Mouse (Mus musculus) kidney, postnatal 14 days (tissue): ENCODE data around the gene Dact3.

Experiments used
- DNase-seq: peaks from one replicate; pipeline ENCODE4 v3.0.0; 2022; ENCODE audit warnings: mixed read lengths

The Dact3 gene

DNA sequence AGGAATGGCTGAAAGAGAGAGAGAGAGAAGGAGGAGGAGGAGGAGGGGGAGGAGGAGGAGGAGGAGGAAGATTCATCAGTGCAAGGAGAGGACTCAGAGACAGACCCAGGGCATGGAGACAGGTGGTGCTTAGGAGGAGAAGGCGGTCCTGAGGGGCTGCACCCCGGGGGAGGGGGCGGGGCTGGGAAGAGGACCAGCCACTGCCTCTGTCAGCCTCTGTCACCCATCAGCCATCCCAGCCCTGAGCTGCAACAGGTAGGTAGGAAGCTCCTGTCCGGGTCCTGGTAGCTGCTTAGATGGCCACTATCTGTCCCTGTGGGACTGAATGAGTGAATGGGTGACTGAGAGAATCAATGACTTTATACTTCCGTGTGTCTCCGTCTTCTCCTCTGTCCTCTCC lies 18.5 kb downstream of the Dact3 start:
- DNase-seq: no peak

DNA sequence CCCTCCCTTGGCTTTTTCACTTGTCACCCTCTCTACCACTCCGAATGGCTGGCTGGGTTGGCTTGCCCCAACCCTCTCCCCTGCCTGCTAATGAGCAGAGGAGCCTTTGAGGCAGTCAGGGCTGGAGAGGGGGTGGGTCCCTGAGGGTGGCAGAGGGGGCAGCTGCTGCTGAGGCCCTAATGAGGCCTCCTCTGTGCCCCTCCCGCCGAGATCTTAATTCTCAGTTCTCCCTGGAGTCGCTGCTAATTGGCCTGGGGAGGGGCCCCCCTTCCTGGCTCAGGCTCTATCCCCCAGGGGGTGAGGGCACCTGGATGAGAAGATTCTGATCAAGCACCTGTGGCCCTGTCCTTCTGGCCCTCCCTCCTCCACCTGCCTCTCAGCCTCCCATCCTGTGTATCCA lies 19.2 kb downstream of the Dact3 start:
- DNase-seq: no peak

DNA sequence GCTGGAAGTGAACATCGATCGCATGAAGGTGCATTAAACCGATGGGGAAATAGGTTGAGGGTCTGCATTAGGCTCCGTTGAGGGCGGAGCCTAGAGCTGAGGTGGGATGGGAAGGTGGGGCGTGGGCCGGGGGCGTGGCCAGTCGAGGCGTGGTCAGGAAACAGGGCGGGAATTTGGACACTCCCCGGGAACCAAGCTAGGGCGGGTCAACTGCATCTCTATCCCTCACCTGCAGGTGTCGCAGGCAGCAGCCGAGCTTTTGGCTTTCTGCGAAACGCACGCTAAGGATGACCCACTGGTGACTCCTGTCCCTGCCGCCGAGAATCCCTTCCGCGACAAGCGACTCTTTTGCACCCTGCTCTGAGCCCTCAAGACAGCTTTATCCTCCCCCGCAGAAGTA lies 19.9 kb downstream of the Dact3 start:
- DNase-seq: peak; percentile 82

DNA sequence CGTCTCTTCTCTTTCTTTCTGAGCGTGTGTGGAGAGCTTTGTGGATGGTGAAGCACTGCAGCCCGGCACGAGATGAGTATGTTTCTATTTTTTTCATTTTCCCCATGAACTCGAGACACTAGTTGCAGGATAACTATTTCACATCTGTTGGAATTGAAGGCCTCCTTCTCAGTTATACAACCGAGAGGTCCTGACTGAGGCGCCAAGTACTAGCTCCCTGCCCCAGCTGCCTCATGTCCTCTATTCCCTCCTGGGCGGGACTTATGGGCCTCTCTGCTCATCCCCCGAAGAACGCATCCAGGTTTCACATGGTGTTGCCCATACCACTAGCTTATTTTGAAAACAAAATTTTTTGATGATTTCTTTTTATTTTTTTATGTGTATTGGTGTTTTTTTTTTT lies 20.4 kb downstream of the Dact3 start:
- no peak for DNase-seq

DNA sequence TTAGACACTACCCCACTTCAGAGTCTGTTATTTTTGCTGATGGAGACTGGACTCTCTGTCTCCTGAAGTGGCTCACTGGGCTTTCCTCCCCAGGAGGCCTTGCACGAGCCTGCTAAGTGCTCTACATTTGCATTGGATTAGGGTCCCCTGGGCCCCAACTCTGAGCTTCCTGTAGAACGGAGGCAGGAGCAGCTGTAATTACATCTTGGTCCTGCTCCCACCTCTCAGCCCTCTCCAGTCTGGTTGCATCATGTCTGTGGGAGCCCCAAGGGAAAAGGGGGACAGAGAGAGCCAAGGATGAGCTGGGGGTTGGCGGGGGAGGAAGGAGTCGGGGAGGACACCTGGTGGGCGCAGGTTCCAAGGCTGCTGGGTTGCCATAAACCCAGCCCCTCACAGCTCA lies 25.4 kb downstream of the Dact3 start:
- no peak for DNase-seq

DNA sequence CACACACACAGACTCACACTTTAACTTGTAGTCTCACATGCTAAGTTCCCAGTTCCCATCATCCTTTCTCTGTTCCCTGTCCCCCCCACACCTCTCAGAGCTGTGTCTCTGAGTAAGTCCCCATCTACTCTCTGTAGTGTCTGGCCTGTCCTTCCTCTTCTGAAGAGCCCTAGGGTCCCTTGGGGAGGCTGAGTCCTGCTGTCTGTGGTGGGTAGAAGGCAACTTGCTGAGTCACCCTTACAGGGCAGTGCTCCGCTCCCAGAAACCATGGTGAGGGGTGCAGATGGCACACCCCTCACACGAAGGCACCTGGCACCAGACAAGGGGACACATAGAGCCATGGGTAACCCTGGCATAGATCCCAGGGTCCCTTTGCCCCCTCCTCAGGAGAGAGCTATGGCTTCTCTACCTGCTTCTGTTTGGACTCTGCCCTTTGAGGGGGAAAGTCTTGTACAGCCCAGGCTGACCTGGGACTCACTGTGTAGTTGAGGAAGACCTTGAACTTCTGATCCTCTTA lies 28.4 kb downstream of the Dact3 start:
- DNase-seq: no peak

DNA sequence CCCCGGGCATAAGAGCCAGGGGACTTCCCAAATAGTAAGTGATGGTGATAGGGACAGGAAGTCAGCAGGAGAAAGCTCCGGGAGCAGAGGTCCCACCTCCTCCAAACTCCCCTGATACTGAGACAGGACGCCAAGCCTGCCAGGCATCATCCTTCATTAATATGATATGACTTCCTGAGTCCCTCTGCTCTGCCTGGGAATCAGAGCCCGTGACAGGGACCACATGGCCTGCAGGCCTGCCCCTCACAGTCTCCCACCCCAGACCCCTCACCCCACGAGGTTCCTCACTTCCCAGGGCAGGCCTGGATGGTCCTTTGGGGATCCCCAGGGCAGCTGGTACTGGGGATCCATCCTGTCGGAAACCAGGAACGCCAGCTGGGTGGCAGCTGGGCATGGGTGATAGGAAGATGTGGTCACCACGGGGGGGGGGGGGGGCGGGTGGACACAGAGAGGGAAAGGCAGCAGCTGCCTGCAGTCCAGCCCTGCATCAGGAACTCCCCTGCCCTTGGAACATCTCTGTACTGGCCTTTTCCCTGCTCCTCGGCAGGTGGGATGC lies 29.1 kb downstream of the Dact3 start:
- DNase-seq: no peak

DNA sequence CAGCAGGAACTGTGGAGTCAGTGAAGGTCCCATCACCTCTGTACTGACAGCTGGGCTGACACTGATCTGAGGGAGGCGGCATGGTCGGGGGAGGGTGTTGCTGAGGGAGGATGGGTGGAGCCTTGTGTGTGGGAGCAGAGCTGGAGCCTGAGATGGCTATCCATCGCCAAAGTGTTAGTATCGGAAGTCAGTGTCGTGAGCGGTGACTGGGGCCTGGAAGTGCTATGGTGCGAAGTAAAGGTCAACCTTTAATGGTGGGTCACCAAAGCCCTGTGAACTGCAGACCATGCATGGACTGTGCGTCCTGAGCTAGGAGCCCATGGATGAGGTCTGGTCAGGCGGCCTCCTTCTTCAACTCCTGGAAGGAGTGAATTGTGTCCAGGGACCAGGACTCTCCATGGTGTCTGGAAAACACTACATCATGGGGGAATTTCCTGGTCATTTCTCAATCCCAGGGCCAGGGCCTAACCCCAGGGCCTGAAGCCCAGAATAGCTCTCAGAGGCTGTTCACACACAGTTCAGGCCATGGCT lies 30.4 kb downstream of the Dact3 start:
- DNase-seq: no peak

DNA sequence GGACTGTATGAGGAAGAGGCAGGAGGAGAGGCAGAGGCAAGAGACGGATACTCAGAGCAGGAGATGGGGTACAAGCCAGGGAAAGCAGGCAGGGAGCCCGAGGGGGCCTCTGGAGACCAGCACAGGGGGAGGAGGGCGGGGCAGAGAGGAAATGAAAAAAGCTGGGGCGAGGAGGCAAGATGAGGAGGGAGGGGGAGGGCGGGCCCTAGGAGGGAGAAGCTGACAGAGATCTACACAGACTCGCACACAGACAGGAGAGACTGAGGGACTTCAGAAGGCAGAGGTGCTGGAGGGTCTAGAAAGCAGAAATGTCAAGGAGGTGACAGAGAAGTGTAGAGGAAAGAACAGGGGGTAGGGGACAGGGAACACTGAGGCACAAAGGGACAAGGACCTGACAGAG lies 31.2 kb downstream of the Dact3 start, which contains the start of gene Ptgir:
Gene Ptgir, plus strand, starts transcription at position 210 of the 400 bp plus-strand sequence.
- DNase-seq: peak; percentile 59

DNA sequence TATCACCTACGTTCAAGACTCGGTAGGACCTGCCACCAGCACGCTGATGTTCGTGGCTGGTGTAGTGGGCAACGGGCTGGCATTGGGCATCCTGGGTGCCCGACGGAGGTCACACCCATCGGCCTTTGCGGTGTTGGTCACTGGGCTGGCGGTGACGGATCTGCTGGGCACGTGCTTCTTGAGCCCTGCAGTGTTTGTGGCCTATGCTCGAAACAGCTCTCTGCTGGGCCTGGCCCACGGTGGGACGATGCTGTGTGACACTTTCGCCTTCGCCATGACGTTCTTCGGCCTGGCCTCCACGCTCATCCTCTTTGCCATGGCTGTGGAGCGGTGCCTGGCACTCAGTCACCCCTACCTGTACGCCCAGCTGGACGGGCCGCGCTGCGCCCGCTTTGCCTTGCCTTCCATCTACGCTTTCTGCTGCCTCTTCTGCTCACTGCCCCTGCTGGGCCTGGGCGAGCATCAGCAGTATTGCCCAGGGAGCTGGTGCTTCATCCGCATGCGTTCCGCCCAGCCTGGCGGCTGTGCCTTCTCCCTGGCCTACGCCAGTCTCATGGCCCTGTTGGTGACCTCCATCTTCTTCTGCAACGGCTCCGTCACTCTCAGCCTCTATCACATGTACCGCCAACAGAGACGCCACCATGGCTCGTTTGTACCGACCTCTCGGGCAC lies 31.9 kb downstream of the Dact3 start:
- no peak for DNase-seq

DNA sequence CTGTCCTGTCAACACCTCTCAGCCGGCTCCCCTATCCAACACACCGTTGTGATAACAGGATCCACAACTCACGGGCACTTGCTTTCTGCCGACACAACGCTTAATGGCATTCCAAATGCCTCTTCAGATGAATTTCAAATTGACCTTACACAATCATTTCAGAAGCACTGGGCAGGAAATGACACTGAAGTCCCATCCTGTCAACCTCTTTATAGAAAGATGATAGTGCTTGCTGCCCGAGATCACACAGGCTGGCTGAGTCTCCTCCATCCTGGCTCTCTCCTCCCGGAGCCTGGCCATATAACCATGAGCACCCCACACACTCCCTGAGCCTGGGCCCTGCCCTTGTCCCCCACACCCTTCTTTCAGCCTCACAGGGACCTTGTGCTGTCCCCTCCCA lies 32.7 kb downstream of the Dact3 start:
- DNase-seq: no peak

DNA sequence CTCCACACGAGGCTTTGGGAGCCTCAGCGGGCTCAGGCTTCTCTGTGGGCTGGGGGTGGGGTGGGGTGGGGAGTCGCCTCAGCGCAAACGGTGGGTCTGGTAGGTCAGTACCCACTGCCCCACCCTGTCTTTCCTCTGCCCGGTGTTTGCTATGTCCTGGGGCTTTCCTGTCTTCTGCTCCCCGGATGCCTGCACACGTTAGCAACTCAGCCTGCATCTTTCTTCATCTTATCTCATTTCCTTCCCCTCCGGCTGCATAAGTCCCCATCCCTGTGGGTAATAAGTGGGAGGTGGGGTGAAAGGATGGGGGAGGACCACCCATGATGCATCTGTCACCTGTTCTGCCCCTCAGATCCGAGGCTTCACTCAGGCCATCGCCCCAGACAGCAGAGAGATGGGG lies 33.2 kb downstream of the Dact3 start:
- DNase-seq: no peak

DNA sequence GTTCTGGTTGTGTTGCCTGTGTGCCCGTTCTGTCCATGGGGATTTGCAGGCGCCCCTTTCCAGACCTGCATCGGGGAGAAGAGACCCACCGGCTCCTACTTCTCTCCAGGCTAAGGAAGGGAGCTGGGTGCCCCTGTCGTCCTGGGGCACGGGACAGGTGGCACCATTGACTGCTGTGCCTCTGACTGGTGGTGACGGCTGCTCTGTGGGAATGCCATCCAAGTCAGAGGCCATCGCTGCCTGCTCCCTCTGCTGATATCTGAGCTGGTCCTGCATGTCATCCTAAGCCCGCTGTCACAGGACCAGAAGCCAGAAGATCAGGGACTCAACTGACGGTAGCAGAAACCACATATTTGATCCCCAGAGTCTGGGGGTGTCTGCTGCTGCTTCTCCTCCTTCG lies 33.7 kb downstream of the Dact3 start:
- no peak for DNase-seq

DNA sequence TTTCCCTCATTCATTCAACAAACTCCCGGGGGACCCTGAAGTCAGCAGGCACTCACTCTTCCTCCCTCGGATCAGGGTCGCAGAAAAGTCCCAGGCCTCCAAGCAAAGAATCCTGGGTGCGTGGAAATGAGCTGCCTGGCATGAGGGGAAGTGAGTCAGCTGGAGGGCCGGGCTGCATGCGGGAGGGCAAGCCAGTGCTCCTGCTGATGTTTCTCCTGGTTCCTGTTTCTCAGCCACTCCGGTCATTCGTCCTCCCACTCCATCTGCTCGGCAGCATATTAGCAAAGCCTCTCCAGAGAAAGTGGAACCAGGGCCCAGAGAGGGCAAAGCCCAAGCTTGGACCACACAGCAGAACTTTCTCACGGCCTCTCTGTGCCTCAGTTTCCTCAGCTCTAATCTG lies 34.8 kb downstream of the Dact3 start:
- no peak for DNase-seq

DNA sequence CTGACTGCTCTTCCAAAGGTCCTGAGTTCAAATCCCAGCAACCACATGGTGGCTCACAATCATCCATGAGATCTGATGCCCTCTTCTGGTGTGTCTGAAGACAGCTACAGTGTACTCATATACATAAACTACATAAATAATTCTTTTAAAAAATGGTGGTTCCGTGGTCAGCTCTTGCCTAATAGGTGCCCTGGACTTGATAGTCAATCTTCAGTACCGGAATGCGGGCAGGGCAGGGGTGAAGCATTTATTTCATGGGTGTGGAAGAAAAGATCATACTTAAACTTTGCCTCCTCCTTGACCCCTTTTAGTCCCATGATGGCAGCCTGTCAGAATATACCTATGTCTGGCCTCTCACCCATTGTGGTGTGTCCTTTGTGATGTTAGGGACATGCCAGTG lies 36.8 kb downstream of the Dact3 start:
- DNase-seq: no peak

DNA sequence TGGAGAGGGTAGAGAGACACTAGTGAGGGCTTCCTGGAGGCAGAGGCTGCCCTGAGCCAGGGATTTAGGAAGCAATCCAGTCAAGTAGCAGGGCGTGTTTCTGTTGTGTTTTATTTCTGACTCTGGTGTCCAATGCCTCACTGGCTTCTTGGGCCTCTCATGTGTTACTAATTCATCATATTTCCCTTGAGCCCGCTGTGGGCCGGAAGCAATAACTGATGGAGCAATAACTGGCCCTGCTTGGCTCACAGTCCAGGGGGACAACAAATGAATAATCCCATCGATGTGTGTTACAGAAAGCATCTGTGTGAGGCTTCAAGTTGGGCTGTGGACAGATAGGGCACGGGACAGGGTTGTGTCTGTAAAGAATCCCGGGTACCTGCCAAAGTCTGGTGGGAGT lies 37.2 kb downstream of the Dact3 start:
- no peak for DNase-seq

DNA sequence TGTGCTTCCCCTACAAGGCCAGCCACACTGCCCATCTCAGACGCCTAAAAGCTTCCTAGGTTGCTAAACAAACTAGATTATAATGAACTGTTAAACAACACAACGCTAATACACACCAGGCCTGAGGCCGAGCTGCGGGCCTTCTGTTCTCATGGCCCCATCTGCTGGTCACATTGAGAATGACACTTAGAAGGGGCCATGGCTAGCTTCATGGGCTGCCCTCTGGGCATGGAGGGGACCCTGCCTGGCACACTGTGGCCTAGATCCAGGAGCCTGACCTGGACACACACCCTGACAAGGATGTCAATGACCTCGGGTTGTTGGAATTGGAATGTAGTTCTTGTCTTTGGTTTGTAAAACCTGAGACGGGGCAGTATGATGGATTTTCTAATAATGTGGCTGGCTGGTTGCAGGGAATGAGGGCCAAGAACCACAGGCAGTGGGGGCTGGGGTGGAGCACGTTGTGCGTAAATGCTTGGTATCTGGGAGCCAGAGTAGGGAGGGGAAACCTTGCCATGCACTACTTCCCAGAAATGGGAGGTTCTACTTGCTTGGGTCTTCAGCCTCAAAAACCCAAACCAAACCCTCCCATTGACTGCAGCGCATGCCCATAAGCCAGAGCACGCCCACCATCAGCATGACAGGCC lies 38.8 kb downstream of the Dact3 start:
- peak; percentile 82 for DNase-seq

DNA sequence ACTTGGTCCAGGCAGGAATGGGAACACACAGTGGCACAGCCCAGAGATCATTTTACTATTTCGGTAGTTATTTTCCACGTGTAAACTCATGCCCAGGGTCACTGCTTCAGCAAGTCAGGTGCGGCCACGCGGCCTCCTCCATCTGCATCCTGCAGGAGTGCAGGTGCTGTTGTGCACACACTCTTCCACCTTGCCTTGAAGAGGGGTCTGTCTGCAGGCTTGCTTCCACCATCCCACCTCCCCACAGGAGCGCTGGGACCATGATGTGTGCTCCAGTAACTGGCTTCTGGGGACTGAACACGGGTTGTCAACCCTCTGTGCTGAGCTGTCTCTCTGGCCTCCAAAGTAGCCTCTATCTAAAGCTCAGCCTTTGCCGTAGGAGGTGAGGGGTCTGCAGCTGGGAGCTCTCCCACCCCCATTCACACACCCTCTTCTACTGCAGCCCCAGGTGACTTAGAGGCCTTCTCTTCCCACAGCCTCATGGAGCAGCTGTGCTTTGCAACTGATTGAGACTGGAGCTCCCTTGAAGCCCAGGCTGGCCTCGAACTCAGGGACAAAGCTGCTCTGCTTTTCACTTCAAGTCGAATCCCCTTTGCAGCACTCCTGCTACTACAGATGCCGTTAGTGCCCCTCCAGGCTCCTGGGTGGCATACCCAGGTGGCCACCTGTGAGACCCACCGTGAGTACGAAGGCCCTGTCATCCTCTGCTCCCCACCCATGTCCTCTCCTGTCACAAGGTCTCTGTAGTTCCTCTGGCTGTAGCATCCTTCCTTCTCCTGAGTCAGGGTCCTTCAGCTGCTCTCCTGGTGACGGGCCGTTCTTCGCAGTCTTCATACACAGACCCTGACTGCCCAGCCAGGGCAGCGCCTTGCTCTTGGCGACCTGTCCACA lies 39.6 kb downstream of the Dact3 start:
- no peak for DNase-seq

DNA sequence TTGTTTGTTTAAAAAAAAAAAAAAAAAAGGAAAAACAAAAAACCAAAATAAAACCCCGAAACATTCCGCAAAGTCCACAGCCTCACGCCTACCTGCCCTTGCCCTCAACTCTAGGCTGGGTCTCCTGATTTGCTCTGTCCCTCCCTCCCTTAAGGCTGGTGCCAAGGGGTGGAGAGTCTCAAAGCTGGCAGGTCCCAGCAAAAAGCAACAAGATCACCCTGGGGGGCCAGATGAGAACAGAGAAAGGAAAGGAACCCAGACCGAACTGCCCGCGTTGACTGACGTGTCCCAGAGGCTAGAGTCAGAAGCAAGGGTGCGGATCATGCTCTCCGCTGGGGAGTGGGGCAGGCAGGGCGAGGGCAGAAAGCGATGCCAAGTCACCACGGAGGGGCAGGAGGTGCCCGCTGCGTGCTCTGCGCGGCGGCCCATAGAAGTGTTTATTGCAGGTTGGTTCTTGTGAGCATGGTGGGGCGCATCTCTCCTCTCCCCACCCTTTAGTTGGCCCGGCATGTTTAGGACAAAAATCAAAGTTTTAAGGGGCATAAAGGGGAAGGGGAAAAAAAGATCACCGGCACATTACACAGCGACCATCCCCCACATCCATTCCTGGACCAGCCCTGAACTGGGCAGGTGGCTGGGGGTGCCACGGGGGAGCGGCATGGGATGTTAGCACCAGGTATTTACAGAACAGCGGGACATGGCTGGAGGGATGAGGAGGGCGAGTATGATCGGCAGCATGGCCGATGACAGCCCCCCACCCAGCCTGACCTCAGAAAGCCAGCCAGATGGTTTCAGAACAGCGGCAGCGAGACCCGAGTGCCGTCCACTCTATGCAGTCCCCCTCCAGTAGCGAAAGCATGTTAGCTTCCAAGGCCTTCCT lies 40.6 kb downstream of the Dact3 start:
- no peak for DNase-seq

DNA sequence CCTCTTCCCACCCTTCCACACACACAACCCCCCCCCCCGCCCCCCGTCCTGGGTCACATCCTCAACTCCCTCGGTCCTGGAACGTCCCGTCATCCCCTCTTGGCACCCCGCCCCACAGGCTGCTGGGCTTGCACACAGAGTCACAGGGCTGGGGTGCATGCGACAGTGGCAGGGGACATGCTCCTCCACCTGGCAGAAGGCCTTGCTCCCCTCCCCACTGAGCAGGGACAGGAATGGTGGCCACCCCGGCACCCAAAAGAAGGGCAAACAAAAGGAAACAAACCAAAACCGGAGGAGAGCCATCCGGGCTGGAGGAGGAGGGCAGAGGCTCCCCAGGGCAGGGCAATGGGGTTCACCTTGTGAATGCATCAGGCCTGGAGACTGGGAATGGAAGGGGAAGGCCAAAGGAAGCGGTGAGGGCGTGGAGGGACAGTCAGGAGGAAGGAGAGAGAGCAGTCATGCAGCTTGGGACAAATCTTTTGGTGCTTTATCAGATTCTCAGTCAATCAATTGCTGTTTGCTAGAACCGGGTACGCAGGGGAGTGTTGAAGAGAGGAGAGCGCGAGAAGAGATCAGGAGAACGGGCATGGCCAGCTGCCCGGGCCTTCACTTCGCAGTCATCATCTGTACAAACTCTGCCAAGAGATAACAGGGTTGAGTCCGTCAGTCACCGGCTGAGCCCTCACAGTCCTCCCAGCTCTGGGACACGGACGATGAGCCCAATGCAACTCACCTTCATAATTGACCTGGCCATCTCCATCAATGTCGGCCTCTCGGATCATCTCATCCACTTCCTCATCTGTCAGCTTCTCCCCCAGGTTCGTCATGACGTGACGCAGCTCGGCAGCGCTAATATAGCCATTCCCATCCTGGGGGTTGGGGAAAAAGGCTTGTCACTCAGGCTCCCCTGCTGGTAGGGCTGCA lies 41.5 kb downstream of the Dact3 start:
- peak; percentile 57 for DNase-seq

DNA sequence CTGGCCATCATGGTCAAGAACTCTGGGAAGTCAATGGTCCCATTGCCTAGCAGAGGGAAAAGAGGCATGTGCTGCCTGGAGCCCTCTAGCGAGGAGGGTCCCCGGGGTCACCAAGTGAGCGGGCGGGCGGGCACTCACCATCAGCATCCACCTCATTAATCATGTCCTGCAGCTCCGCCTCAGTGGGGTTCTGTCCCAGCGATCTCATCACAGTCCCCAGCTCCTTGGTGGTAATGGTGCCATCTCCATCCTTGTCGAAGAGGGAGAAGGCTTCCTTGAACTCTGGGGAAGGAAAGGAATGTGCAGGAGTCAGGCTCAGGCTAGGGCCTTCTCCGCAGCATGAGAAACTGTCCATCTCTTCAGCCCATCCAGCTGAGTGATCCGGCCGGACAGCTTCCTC lies 42.3 kb downstream of the Dact3 start:
- DNase-seq: no peak
